Mouse (Mus musculus): ENCODE results near the gene Ube2v1.
"Not testable (repeated sequence)": the region's sequence is repeated elsewhere in the genome, so short reads cannot be mapped to it uniquely, and the experiment has no call there.

Ube2v1 gene

DNA sequence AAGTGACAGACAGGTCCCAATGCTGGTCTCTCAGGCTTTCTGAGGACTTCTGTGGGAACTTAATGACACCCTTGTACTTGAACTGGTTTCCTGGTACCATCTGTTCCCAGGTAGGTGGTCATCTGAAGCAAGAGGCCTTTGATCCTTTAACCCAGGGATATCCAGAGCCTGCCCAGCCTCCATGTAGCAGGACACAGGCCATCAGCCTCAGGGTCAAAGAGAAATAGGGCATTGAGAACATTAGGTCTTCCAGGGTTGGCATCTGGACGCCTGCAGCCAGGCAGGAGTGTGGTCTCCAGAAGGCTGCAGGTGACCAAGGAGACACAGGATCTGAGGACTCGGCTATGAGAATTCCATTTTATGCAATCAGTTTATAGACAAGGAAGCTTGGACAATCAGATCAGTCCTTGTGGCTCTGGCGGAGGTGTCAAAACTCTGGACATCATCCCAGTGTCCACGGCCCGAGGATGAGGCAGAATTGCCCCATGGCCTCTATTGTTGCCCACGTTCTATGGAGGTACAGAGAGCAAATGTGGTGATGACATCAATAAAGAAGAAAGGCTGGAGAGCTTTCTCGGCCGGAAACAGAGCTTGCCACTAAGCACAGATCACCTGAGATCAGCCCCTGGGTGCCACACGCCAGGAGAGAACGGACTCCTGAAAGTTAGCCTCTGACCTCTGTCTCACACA lies 23.2 kb upstream of the Ube2v1 start:
- DNase-seq (ENCODE audit: extremely low spot score): no peak

DNA sequence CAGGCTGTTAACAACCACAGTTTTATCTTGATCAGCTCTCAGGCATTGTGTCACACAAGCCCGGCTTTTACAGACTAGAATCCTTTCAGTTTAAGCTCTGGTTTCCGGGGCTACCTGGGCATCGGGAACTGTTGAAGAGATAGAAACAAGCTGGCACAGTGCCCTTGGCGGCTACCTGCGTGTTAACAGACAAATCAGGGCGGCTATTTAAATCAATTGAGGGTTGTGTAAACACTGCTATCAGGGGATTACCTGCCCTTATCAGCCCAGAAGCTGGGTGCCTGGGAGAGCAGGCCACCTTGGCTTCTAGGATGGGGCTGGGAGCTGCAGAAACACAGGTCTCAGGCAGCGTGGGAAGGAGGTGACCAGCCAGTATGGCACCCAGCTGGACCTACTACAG lies 20.8 kb upstream of the Ube2v1 start:
- DNase-seq (ENCODE audit: extremely low spot score): no peak

DNA sequence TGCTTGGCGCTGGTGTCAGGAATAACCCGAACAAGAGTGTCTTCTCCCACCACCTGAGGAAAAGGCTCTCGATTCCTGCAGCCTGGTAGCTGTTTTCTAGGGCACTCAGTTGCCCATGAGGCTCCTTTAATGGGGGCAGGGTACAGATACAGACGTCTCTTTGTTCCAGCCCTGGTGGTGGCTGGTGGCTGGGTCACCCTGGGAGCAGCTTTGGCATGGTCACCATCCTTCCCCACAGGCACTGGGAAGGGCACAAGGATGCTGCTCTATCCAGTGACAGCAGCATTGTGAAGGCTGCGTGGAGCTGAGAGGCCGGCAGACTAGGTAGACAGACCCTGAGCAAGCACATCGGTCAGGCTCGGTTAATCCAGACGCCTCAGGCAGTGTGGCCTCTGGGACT lies 19.7 kb upstream of the Ube2v1 start:
- no peak for DNase-seq (ENCODE audit: extremely low spot score)

DNA sequence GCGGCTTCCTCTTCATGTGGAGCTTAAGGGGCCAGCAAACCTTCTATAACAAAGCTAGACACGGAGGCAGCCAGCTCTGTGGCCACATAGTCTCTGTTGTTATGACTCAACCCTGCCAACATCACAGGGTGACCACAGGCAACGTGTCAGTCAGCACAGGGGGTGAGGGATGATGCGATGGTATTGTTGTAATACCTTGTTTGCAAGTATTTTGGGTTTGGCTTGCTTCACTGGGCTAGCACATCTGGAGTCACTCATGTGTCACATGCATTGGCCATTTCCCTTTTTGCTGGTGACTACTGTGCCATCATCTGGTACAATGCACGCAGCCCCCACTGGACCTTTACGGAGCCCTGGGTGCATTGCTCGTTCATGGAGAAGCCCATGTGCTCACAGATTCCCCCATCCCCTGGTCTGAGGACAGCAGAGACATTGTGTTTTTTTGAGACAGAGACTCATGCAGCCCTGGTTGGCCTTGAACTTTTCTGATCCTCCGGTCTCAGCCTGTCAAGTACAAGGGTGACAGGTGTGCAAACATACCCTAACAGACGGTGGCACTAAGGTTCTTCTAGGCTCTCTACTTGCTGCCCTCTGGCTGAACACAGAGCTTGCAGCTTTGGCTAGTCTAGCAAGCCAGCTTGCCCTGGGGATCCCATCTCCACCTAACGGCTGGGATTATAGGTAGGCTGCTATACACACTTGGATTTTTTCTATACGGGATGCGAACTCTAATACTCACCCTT lies 17.6 kb upstream of the Ube2v1 start:
- DNase-seq (ENCODE audit: extremely low spot score): no peak

DNA sequence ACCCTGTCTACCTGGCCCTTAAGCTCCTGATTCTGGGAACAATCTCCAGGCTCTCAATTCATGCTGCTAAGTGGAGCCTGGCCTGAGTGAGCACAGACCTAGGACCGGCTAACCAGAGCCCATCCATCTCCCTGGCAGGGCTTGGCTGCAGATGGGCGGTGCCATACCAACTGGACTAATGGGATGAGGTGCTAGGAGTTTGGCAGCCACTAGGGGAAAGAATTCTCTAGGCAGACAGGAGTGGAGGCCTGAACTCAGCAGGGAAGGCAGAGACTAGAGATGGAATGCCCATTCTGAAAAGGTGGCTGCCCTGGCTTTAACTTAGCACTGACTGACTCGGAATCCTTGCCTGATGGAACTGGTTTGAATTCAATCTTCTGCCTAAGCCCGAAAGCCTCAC lies 14.5 kb upstream of the Ube2v1 start:
- DNase-seq (ENCODE audit: extremely low spot score): no peak

DNA sequence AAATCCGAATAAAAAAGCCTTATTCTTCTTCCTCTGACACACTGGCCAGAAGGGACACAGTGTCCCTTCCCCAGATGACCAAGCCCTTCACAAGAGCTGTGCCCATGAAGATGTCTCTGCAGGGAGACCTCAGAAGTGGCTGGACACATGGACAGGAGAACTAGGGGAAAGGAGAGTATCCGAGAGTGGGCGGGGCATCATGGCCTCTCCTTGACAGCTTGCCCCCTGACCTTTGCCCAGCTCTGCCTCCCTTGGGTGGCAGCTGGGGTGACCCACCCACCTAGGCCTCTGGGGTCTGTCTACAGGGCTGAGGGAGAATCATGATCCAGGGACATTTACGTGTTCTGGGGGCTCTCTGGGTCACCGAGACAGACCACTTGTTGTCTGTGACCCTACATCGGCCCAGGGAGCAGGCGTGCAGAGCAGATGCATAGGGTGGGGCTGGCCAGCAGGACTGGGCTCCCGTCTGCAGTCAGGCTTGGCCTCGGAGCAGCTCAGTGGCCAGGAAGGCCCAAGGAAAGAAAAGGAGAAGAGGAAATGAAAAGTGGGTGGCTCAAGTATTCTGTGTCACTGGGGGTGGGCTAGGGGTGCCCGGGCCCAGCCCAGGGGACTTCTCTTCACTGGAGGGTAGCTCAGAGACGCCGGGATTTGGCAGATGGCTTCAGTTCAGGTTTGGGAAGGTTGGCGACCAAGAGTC lies 11.6 kb upstream of the Ube2v1 start:
- not testable (repeated sequence) for DNase-seq (ENCODE audit: extremely low spot score)

DNA sequence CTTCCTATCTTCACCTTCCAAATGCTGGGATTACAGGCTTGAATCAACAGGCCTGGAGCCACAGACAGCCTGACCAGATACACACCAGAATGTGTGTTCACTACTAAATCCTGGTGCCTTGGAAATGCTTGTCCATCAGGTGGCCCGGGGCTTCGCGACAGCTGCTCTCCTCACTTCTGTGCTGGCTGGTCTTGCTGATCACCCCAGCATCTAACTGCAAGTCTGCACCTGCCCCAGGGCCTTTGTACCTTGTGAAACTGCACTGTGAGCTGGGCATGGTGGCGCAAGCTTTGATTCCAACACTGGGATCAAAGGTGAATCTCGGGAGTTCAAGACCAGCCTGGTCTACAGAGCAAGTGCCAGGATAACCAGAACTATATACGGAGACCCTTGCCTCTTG lies 10.3 kb upstream of the Ube2v1 start:
- no peak for DNase-seq (ENCODE audit: extremely low spot score)

DNA sequence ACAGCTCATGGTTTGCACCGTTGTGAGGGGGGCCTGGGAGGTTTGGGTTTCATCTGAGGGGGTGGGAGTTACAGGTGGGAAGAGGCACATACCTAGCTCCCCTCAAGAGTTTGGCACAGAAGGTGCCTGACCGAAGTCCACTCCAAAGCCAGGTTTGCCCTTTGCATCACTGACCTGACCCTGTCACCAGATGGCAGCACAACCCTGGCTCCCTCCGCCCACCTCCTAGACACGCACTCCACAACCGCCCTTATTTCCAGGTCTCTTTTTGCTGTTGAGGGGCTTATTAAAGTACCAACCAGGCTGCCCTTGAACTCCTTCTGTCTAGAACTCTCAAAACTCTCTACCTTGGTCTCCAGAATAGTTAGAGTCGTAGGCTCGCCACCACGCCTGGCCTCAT lies 9.4 kb upstream of the Ube2v1 start:
- DNase-seq (ENCODE audit: extremely low spot score): peak; percentile 49

DNA sequence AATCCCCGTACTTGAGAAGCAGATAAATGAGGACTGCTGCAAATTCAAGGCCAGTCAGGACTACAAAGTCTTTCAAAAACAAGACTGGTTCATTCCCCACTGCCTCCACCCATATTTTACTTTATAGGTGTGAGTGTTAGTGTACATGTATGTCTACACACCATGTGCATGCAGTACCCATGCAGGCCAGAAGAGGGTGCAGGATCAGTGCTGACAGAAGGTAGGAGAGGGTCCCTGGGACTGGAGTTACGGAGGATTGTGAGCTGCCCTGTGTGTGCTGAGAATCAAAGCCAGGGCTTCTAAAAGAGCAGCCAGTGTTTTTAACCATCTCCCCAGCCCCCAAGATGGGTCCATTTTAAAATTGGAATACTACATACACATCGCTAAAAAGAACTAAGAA lies 8.4 kb upstream of the Ube2v1 start:
- no peak for DNase-seq (ENCODE audit: extremely low spot score)

DNA sequence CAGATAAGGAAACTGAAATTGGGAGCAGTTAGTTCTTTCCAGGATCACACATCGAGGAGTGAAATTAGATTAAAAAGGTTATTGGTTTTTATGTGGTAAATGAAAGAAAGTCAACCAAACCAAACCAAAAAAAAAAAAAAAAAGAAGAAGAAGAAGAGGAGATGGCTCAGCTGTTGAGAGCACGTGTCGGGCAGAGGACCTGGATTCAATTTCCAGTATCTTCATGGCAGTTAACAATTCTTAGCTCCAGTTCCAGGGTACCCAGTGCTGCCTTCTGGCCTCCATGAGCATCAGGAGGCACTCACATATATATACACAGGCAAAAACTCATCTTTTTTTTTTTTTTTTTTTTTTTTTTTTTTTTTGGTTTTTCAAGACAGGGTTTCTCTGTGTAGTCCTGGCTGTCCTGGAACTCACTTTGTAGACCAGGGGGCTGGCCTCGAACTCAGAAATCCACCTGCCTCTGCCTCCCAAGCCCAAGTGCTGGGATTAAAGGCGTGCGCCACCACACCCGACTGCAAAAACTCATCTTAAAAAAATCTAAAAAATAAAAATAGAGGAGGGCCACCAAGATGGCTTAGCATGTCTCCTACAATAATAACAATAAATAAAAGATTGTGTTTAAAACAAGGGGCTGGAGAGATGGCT lies 3.1 kb upstream of the Ube2v1 start:
- no peak for DNase-seq (ENCODE audit: extremely low spot score)

DNA sequence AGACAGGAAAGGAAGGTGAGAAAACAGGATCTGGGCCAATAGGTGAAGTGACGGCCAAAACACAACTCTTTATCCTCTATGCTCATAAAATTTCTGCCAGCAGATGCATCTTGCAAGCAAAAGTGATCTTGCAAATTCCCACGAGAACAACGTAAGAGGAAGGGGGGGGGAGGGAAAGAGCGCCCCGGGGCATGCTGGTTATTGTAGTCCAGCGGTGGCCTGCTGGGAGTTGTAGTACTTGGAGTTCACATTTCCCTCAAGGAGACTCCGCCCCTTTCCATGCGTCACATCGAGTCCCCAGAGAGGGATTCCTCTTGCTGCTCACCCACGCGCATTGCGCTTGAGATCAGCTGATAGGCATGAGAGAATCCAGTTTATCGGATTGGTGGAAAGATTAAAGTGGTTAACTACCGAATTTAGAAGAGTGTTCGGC lies 2.5 kb upstream of the Ube2v1 start:
- peak; percentile 98 for DNase-seq (ENCODE audit: extremely low spot score)

DNA sequence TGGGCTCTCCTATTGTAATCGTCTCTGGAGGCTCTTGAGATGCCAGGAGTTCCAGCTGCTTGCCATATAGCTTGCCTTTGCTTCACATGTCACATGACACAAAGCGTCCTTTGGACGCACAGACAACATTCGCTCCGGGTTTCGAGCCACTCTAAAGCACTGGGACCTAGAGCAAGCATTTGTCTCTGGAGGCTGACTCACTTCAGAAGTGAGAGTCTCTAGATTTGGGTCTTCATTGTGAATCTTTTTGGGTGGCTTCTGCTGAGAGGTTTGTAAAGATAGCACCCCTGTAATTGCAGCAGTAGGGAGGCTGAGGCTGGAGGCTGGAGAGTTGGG lies 1.6 kb upstream of the Ube2v1 start:
- no peak for DNase-seq (ENCODE audit: extremely low spot score)

DNA sequence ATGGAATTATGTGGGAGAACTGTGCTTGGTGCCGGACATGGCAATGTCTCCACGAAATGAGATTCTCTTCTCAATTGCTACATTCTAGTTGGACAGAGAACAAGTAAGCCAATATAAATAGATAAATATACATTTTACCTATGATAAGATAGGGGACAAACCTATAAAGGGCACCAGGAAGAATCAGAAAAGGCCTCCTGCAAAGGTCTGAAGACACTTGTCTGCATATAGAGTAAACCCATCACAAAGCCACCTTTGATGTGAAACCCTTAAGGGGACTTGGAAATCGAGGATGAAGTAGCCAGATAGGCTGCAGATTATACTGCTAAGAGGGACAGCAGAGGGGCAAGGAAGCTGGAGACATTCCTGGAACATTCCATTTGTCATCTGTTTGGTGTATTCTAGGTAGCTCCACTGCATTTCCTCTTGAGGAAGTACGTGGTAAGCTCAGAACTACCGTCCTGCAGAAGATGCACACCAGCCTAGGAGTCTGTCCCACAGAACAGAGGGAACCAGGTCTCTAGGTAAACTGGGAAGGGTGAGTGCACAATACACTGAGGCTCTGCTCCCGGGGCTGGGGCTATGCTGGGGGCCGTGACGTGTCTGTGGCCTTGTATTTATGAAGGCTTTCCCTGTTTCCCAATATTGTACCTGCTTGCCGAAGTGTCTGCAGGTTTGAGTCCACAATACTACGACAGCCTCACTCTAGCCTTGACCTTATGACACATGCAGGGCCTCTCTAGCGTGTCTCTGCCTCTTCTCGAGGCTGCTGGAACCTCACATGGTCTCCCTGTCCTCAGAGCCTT lies 1.0 kb upstream of the Ube2v1 start:
- DNase-seq (ENCODE audit: extremely low spot score): no peak

DNA sequence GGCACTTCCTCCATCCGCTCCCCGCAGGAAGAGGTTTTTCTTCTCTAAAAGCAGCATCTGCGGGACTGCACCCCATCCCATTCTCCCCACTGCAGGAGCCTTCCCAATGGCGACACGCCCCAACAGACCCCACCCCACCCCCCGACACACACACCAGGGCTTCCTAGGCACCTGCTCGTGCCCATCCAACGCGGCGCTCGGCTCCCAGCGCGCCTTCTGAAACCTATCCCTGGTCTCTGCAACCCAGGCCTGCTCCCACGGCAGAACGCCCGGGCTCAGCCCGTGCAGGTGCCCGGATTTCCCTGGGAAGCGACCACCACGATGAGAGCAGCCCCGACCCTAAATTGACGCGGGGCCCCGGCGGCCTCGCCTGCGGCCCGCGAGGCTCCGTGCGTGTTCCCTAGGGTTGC lies 709 bp downstream of the Ube2v1 start:
- DNase-seq (ENCODE audit: extremely low spot score): peak; percentile 30

DNA sequence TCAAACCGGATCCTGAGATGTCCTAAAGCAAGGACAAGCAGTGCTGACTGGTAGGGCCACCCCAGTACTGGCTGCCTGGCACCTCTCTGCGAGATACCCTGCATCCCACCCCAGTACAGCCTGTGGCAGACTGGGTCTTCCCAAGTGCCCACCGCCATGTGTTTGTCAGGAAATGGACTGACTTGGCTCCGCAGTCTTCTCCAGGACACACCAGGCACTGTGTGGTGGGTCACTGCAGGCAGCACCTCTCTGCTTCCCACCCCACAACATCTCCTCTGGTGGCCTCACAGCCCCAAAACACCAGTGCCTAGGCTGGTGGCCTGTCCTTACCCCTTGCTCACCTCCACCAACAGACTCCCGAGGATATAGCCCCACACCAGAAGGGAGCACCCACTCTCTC lies 1.5 kb downstream of the Ube2v1 start:
- no peak for DNase-seq (ENCODE audit: extremely low spot score)

DNA sequence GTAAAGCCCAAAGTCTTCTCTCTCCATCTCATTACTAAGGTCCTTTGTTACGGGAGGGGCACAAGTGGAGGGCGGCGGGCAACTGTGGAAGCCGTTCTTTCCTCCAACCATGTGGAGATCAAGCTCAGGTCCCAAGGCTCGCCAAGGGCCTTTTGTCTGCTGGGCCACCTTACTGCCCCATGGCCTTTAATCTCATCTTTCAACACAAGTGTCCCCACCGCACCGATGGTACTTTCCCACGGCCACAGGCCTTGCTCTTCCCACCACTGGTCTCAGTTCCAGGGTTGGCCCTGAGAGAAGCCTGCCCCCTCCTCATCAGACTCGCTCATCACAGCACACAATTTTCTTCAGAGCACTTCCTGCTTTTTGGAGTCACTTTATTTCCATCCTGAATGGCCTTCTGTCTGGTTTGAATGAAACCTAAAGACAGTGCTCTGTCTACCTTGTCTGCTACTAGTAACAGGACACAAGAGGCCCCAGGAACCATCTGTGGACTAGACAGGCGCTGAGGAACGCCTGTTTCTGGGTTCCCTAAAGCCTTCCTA lies 2.2 kb downstream of the Ube2v1 start:
- DNase-seq (ENCODE audit: extremely low spot score): no peak

DNA sequence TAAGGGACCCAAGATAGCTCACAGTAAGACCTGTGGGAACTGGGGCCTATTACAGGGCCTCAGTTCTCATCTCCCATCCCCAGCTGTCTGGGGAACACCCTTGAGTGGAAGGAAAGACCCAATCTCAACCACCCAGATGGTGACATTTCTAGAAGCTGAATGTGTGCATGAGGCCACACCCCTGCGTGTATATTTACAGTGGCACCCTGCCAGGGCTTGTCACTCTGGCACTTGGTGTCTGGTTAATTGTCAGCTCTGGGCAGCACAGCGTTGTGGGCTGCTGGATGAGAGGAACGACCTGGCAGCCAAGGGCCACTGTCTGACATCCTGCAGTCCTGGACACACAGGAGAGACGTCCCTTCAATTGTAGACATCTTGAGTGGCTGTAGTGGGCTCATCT lies 3.0 kb downstream of the Ube2v1 start:
- DNase-seq (ENCODE audit: extremely low spot score): no peak

DNA sequence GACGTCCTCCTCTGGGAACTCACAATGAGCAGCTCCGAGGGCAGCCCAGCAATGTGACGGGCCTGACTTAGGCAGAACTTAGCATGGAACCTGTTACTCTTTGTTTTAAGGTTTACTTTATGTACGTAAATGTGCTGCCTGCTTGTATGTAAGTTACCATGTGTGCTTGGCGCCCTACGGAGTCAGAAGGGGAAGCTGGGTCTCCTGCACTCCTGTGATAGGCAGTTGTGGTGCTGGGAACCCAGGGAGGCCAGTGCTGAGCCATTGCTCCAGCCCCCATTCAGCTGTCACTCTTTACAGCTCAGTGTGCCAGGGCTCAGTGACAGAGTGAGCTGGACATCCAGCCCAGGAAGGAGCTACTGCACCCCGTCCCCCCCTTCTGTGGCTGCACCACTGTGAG lies 4.9 kb downstream of the Ube2v1 start:
- no peak for DNase-seq (ENCODE audit: extremely low spot score)

DNA sequence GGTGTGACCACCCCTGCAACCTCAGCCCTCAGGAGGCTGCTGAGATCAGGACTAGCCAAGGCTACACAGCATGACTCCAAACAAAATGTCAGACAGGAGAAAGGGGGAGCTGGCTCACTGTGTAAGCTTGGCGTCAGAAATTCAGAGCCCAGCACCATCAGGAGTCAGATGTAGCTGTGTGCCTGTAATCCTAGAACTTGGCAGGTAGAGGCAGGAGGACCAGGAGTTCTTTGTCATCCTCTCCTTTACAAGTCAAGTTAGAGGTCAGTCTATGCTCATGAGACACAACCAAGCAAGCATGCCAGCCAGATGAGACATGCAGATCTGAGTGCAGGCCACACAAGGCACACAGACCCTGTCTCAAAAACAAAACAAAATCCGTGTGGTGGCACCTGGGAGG lies 6.2 kb downstream of the Ube2v1 start:
- no peak for DNase-seq (ENCODE audit: extremely low spot score)

DNA sequence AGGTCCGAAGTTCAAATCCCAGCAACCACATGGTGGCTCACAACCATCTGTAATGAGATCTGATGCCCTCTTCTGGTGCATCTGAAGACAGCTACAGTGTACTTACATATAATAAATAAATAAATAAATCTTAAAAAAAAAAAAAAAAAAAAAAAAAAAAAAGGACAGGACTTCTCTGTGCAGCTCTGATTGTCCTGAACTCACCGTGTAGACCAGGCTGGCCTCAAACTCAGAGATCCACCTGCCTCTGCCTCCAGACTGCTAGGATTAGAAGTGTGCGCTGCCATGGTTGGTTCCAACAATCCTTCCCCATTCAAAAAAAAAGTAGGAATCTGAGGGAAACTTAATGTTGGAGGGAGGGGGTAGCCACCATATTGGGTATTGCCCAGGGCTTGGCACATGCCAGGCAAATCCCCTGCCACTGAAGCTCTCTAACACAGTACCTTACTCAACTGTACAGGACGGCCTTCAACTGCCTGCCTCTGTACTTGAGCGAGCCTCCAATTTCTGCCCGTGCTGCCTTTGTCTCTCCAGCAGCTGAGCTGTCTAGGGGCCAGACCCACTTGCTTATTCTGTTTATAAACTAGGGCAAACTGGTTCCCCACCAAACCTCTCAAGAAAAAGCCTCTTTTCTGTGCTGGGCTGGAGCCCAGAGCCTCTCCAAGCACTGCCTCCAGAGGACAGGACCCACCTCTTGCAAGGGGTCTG lies 7.4 kb downstream of the Ube2v1 start:
- no peak for DNase-seq (ENCODE audit: extremely low spot score)

DNA sequence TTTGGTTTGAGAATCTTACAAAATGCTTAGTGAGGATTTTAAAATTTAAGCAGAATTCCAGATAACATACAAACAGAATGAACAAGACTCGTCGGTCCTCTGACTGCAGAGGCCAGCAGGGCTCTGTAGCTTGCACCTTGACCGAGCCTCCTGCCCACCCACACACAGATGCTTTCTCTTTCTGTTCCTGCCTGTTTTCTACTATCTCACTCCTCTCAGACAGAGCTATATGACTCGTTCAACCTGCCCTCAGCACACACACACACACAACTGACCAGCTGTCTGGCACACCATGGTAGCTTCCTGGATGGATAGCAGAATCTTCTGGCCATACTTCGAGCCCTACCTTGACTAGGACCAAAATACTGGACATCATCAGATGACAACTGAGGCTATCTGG lies 8.9 kb downstream of the Ube2v1 start:
- DNase-seq (ENCODE audit: extremely low spot score): no peak
